Mouse (Mus musculus): ENCODE results near the gene Sprr2d.

Gene Sprr2d

DNA sequence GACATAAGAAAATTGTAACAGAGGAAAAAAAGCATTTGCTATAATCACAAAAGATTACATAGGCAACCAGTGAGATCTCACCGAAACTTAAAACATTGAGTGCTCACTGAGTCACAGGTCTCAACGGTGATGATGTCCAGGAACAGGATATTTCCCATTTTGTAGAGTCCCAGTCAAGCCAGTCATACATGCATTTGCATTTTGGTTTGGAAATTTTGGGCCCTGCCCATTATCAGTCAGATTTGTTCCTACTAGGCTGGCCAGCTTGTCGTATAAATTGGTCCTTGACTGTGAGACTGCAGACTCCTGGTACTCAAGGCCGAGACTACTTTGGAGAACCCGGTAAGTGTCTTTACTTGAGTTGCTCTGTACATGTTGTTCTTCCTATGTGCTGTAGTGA lies at the start of gene Sprr2d:
Gene Sprr2d, plus strand, starts transcription at position 301 of the 400 bp plus-strand sequence.
- DNase-seq = no peak

- no peak for DNase-seq
Observed at GRCm38 (mm10) chr3:92307406-92307805, 31.5 kb upstream of the Sprr2d start.

- DNase-seq = no peak
Observed at GRCm38 (mm10) chr3:92316320-92316719, 22.6 kb upstream of the Sprr2d start, which contains the start of gene Sprr2b. Gene Sprr2b, plus strand, starts transcription at chr3:92316620.

DNA sequence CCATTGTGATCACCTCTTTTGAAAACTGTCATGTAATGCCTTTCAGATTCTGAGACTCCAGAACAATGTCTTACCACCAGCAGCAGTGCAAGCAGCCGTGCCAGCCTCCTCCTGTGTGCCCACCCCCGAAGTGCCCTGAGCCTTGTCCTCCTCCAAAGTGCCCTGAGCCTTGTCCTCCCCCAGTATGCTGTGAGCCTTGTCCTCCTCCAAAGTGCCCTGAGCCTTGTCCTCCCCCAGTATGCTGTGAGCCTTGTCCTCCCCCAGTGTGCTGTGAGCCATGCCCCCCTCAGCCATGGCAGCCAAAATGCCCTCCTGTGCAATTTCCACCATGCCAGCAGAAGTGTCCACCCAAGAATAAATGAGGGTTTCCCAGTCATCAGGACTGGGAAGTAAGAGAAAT lies 21.6 kb upstream of the Sprr2d start:
- DNase-seq = no peak

- no peak for DNase-seq
Observed at GRCm38 (mm10) chr3:92336278-92336677, 2.7 kb upstream of the Sprr2d start.

GRCm38 (mm10) chr3:92351843-92352242 lies 12.9 kb downstream of the Sprr2d start, which contains the start of gene Sprr2e:
Gene Sprr2e, plus strand, starts transcription at chr3:92352143.
- DNase-seq = no peak

GRCm38 (mm10) chr3:92361619-92362018 lies 22.7 kb downstream of the Sprr2d start:
- no peak for DNase-seq

DNA sequence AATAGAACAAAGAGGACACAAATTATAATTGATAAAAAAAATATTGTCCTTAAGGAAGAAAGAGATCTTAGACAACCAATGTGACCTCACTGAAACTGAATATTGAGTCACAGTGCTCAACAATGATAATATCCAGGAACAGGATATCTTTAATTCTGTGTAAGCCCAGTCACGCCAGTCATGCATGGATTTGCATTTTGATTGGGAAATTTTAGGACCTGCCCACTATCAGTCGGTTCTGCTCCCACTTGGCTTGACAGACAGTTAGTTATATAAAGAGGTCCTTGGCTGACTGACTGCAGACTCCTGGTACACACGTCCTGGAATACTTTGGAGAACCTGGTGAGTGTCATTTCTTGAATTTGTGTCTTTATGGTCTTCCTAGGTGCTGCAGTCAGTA lies 25.9 kb downstream of the Sprr2d start, which contains the start of gene Sprr2f:
Gene Sprr2f, plus strand, starts transcription at position 301 of the 400 bp plus-strand sequence.
- no peak for DNase-seq

DNA sequence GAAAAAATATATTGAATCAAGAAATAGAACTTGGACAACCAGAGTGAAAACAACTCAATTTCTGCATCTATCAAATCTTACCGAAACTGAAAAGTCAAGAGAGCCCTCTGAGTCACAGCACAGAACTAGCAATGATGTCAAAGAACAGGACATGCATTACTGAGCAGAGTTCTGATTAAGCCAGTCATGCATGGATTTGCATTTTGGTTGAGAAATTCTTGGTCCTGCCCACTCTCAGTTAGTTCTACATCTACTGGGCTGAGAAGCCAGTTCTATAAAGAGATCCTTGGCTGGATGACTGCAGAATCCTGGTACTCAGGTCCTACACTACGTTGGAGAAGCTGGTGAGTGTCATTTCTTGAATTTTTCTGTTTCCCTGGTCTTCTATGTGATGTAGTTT lies 34.7 kb downstream of the Sprr2d start:
- no peak for DNase-seq

GRCm38 (mm10) chr3:92385385-92385784 lies 46.4 kb downstream of the Sprr2d start, which contains the start of gene Sprr2h:
Gene Sprr2h, plus strand, starts transcription at chr3:92385685.
- DNase-seq = no peak

Measured in thymus, adult 18-20 months (tissue).